Mouse (Mus musculus): ENCODE data around the gene Cdon.

Gene Cdon

GRCm38 (mm10) chr9:35420805-35421719 is at the start of gene Cdon:
Gene Cdon, plus strand, starts transcription at chr9:35421128.
- in situ Hi-C loops (cut with MboI; ENCODE audit: low pct_unique_long_range_greater_than_20kb in 1 of 2, low sequenced_read_pairs in 2 of 2, unreplicated experiment in 1 of 2), result no loop called here

GRCm38 (mm10) chr9:35372324-35373101 is 48.4 kb upstream of the Cdon start:
- in situ Hi-C loops (cut with MboI; ENCODE audit: low pct_unique_long_range_greater_than_20kb in 1 of 2, low sequenced_read_pairs in 2 of 2, unreplicated experiment in 1 of 2), result no loop called here

GRCm38 (mm10) chr9:35377916-35378315 is 43.0 kb upstream of the Cdon start:
- in situ Hi-C loops (cut with MboI; ENCODE audit: low pct_unique_long_range_greater_than_20kb in 1 of 2, low sequenced_read_pairs in 2 of 2, unreplicated experiment in 1 of 2), result no loop called here

GRCm38 (mm10) chr9:35378991-35379390 is 41.9 kb upstream of the Cdon start:
- in situ Hi-C loops (cut with MboI; ENCODE audit: low pct_unique_long_range_greater_than_20kb in 1 of 2, low sequenced_read_pairs in 2 of 2, unreplicated experiment in 1 of 2), result no loop called here

- in situ Hi-C loops (cut with MboI; ENCODE audit: low pct_unique_long_range_greater_than_20kb in 1 of 2, low sequenced_read_pairs in 2 of 2, unreplicated experiment in 1 of 2), result no loop called here
These were observed 21.0 kb upstream of the Cdon start for GRCm38 (mm10) chr9:35399896-35400295.

GRCm38 (mm10) chr9:35400398-35400797 is 20.5 kb upstream of the Cdon start:
- in situ Hi-C loops (cut with MboI; ENCODE audit: low pct_unique_long_range_greater_than_20kb in 1 of 2, low sequenced_read_pairs in 2 of 2, unreplicated experiment in 1 of 2), result no loop called here

- in situ Hi-C loops (cut with MboI; ENCODE audit: low pct_unique_long_range_greater_than_20kb in 1 of 2, low sequenced_read_pairs in 2 of 2, unreplicated experiment in 1 of 2), result no loop called here
These were observed 20.1 kb upstream of the Cdon start for GRCm38 (mm10) chr9:35400831-35401230.

- in situ Hi-C loops (cut with MboI; ENCODE audit: low pct_unique_long_range_greater_than_20kb in 1 of 2, low sequenced_read_pairs in 2 of 2, unreplicated experiment in 1 of 2), result no loop called here
These were observed 18.3 kb upstream of the Cdon start for GRCm38 (mm10) chr9:35402584-35402991.

- in situ Hi-C loops (cut with MboI; ENCODE audit: low pct_unique_long_range_greater_than_20kb in 1 of 2, low sequenced_read_pairs in 2 of 2, unreplicated experiment in 1 of 2), result no loop called here
These were observed 17.4 kb upstream of the Cdon start for GRCm38 (mm10) chr9:35403490-35403889.

- in situ Hi-C loops (cut with MboI; ENCODE audit: low pct_unique_long_range_greater_than_20kb in 1 of 2, low sequenced_read_pairs in 2 of 2, unreplicated experiment in 1 of 2), result no loop called here
These were observed 15.7 kb upstream of the Cdon start for GRCm38 (mm10) chr9:35405038-35405905.

GRCm38 (mm10) chr9:35411225-35411965 is 9.5 kb upstream of the Cdon start:
- in situ Hi-C loops (cut with MboI; ENCODE audit: low pct_unique_long_range_greater_than_20kb in 1 of 2, low sequenced_read_pairs in 2 of 2, unreplicated experiment in 1 of 2), result no loop called here

- in situ Hi-C loops (cut with MboI; ENCODE audit: low pct_unique_long_range_greater_than_20kb in 1 of 2, low sequenced_read_pairs in 2 of 2, unreplicated experiment in 1 of 2), result no loop called here
These were observed 9.0 kb upstream of the Cdon start for GRCm38 (mm10) chr9:35411975-35412374.

- in situ Hi-C loops (cut with MboI; ENCODE audit: low pct_unique_long_range_greater_than_20kb in 1 of 2, low sequenced_read_pairs in 2 of 2, unreplicated experiment in 1 of 2), result no loop called here
These were observed 855 bp downstream of the Cdon start for GRCm38 (mm10) chr9:35421730-35422235.

- in situ Hi-C loops (cut with MboI; ENCODE audit: low pct_unique_long_range_greater_than_20kb in 1 of 2, low sequenced_read_pairs in 2 of 2, unreplicated experiment in 1 of 2), result no loop called here
These were observed 1.5 kb downstream of the Cdon start for GRCm38 (mm10) chr9:35422405-35422941.

GRCm38 (mm10) chr9:35423265-35423664 is 2.3 kb downstream of the Cdon start:
- in situ Hi-C loops (cut with MboI; ENCODE audit: low pct_unique_long_range_greater_than_20kb in 1 of 2, low sequenced_read_pairs in 2 of 2, unreplicated experiment in 1 of 2), result no loop called here

- in situ Hi-C loops (cut with MboI; ENCODE audit: low pct_unique_long_range_greater_than_20kb in 1 of 2, low sequenced_read_pairs in 2 of 2, unreplicated experiment in 1 of 2), result no loop called here
These were observed 3.7 kb downstream of the Cdon start for GRCm38 (mm10) chr9:35424671-35425070.

- in situ Hi-C loops (cut with MboI; ENCODE audit: low pct_unique_long_range_greater_than_20kb in 1 of 2, low sequenced_read_pairs in 2 of 2, unreplicated experiment in 1 of 2), result no loop called here
These were observed 9.5 kb downstream of the Cdon start for GRCm38 (mm10) chr9:35430476-35430875.

- in situ Hi-C loops (cut with MboI; ENCODE audit: low pct_unique_long_range_greater_than_20kb in 1 of 2, low sequenced_read_pairs in 2 of 2, unreplicated experiment in 1 of 2), result no loop called here
These were observed 10.5 kb downstream of the Cdon start for GRCm38 (mm10) chr9:35431396-35431795.

Data from mouse embryonic stem cell (cell line).